Mouse (Mus musculus) E14TG2a.4 (cell line): ENCODE data around the gene Ppp1r10.

Experiments
- CTCF ChIP-seq: conservative IDR thresholded peaks from 2 replicates; pipeline ENCODE4 v1.5.1; 2014; ENCODE audit warnings: low read length
- NANOG ChIP-seq: IDR thresholded peaks from 2 replicates; pipeline ENCODE4 v1.6.1; 2014; ENCODE audit warnings: borderline replicate concordance, low read length, mixed read lengths
- POU5F1 ChIP-seq: IDR thresholded peaks from 2 replicates; pipeline ENCODE4 v1.6.1; 2014; ENCODE audit warnings: low read length, borderline replicate concordance

GRCm38 (mm10) chr17:35868961-35869345 is 47.3 kb upstream of the Ppp1r10 start:
- TF ChIP-seq CTCF, result no peak
- TF ChIP-seq POU5F1, result no peak
- no peak for TF ChIP-seq NANOG
